Mouse (Mus musculus): Measurements from ENCODE around the gene Tex14. TPM values are rescaled to one million over a fixed set of nuclear protein-coding genes. Genes with fewer than 3 reads are reported as not detected.
"Not testable (repeated sequence)": the region's sequence is repeated elsewhere in the genome, so short reads cannot be mapped to it uniquely, and the experiment has no call there.

Gene Tex14
- polyA plus RNA-seq, 1 experiment: 0.48 TPM

DNA sequence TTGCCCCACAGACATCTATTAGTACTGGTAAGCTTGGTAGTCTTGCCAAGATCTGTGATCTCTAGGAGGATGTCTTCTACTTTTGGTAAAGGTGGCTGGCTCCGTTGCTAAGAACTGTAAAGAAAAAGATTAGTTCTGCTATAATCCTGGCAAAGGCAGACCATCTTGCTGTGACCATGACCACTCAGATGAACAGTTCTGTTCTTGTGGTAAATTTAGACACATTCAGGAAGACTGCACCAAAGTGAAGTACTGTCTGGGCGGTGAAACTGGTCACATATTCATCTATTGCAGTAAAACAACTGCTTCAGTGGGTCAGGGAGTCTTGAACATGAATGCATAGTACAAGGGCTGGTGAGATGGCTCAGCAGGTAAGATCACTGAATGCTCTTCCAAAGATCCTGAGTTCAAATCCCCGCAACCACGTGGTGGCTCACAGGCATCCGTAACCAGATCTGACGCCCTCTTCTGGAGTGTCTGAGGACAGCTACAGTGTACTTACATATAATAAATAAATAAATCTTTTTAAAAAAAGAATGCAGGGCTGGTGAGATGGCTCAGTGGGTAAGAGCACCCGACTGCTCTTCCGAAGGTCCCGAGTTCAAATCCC is 63.9 kb downstream of the Tex14 start:
- H3K4me1 ChIP-seq (ENCODE audit: control insufficient read depth, insufficient read depth, low read length): no peaks in the 10 kb centered on the region
- TF ChIP-seq CTCF (IDR thresholded peaks at IDR 0.05; ENCODE audit: extremely low read depth, insufficient read depth, low read length) (no peak), POLR2A (IDR thresholded peaks at IDR 0.05; ENCODE audit: extremely low read depth, insufficient read depth, low read length) (no peak)
- H3K27ac ChIP-seq (ENCODE audit: insufficient read depth, low read length): no peak overlapping the region
- no peak overlapping the region for H3K4me3 ChIP-seq (ENCODE audit: insufficient read depth, low read length)

DNA sequence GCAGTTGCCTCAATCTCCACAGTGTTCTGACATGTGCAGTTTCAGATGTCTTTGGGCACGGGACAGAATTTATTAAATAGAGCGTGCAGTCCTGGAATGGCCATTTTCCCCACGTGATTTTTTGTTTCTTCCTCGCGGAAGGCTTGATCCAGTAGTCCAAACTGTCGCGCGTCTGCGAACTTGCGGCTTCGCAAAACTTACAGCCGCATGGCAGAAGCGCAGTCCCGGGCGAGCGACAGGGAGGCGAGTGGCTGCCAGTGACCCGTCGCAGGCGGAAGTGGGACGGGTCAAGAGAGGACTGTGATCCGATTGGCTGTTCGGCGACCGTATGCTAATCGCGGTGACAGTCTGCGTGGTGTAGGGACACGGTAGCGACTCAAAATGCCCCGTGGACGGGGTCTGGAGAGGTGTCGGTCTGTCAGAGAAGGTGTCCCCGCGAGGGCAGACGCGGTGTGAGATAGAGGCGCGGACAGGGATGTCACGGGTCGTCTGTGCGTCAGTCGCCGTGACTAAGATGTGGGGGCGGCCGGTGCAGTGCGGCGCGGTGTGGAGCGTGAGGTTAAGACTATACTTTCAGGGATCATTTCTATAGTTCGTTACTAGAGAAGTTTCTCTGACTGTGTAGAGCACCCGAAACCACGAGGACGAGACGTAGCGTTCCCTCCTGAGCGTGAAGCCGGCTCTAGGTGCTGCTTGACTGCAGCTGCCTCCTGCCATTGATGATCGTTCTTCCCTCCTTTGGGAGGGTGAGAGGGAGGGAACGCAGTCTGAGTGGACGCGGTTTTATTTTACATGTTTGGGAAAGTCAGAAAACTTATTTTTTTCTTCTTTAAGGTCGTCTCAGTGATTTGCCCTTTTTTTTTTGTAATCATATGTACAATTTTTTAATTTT is 66.2 kb downstream of the Tex14 start:
- H3K27ac ChIP-seq (ENCODE audit: insufficient read depth, low read length); H3K4me1 ChIP-seq (ENCODE audit: control insufficient read depth, insufficient read depth, low read length): not testable (repeated sequence)
- peak overlapping the region; percentile 14; the same call in 1 of the 2 replicates for H3K4me3 ChIP-seq (ENCODE audit: insufficient read depth, low read length)

DNA sequence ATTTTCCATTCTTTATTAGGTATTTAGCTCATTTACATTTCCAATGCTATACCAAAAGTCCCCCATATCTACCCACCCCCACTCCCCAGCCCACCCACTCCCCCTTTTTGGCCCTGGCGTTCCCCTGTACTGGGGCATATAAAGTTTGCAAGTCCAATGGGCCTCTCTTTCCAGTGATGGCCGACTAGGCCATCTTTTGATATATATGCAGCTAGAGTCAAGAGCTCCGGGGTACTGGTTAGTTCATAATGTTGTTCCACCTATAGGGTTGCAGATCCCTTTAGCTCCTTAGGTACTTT is 66.8 kb downstream of the Tex14 start:
- not testable (repeated sequence) for H3K4me3 ChIP-seq (ENCODE audit: insufficient read depth, low read length); H3K27ac ChIP-seq (ENCODE audit: insufficient read depth, low read length)

DNA sequence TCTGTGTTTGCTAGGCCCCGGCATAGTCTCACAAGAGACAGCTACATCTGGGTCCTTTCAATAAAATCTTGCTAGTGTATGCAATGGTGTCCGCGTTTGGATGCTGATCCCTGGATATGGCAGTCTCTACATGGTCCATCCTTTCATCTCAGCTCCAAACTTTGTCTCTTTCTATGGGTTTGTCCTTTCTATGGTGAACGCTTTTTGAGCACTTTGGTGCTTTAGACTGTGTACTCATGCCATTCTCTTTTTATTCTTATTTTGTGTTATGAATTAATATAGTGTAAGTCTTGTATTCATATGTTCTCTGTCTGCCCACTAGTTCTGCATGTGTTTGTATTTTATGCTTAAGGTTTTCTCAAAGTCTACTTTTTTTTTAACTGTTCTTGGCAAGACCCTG is 67.2 kb downstream of the Tex14 start:
- H3K4me1 ChIP-seq (ENCODE audit: control insufficient read depth, insufficient read depth, low read length); H3K4me3 ChIP-seq (ENCODE audit: insufficient read depth, low read length); H3K27ac ChIP-seq (ENCODE audit: insufficient read depth, low read length): not testable (repeated sequence)

More for the DNA sequence above, 66.8 kb downstream of the Tex14 start:
- not testable (repeated sequence) for H3K4me1 ChIP-seq (ENCODE audit: control insufficient read depth, insufficient read depth, low read length)

DNA sequence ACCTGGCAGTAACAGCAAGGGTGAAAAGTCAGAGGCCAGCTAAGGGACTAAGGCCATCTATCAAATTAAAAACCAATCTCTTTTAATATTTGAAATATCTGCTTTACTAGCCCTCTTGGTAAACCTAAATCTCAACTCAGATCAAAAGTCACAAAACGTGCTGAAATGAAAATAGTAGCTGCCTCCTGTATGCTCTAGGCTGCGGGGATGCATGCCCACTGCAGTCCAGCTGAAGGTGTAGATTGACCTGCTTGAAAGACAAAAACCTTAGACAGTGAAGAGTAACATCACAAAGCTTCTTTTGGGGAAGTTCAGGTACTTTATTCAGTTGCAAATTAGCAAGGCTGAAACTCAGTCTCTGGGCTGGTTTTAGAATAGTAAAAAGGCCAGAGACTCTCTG is 74.3 kb downstream of the Tex14 start:
- not testable (repeated sequence) for H3K27ac ChIP-seq (ENCODE audit: insufficient read depth, low read length); H3K4me1 ChIP-seq (ENCODE audit: control insufficient read depth, insufficient read depth, low read length); H3K4me3 ChIP-seq (ENCODE audit: insufficient read depth, low read length)

DNA sequence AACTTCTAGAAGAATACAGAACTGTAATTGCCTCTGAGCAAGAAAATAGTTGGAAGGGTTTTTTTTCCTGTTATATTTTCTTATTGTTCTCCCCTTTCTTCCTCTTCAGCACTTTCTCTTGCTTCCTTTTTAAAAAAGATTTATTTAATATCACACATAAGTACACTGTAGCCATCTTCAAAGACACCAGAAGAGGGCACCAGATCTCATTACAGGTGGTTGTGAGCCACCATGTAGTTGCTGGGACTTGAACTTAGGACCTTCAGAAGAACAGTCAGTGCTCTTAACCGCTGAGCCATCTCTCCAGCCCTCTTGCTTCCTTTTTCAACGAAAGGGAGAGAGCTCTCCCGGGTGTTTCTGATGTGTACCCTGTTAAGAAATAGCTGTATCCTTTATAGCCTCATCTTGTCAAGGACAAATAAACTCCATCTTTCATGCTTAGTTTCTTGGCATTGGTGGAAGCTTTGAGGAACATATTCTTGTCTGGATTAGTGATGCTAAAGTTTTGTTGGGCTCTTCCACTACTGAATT is 79.0 kb downstream of the Tex14 start:
- Histone ChIP-seq H3K27ac (ENCODE audit: insufficient read depth, low read length) (no peak overlapping the region), H3K4me1 (ENCODE audit: control insufficient read depth, insufficient read depth, low read length) (no peaks in the 10 kb centered on the region), H3K4me3 (ENCODE audit: insufficient read depth, low read length) (no peak overlapping the region)
- TF ChIP-seq POLR2A (IDR thresholded peaks at IDR 0.05; ENCODE audit: extremely low read depth, insufficient read depth, low read length): no peak
- TF ChIP-seq CTCF (IDR thresholded peaks at IDR 0.05; ENCODE audit: extremely low read depth, insufficient read depth, low read length): no peak

GRCm38 (mm10) chr11:87488948-87489347 is 84.1 kb downstream of the Tex14 start:
- Histone ChIP-seq H3K4me1 (ENCODE audit: control insufficient read depth, insufficient read depth, low read length) (no peaks in the 10 kb centered on the region), H3K4me3 (ENCODE audit: insufficient read depth, low read length) (no peak overlapping the region), H3K27ac (ENCODE audit: insufficient read depth, low read length) (no peak overlapping the region)
- TF ChIP-seq POLR2A (IDR thresholded peaks at IDR 0.05; ENCODE audit: extremely low read depth, insufficient read depth, low read length): no peak
- no peak for TF ChIP-seq CTCF (IDR thresholded peaks at IDR 0.05; ENCODE audit: extremely low read depth, insufficient read depth, low read length)

GRCm38 (mm10) chr11:87504690-87505214 is 99.9 kb downstream of the Tex14 start:
- Histone ChIP-seq H3K27ac (ENCODE audit: insufficient read depth, low read length) (no peak overlapping the region), H3K4me1 (ENCODE audit: control insufficient read depth, insufficient read depth, low read length) (no peaks in the 10 kb centered on the region), H3K4me3 (ENCODE audit: insufficient read depth, low read length) (no peak overlapping the region)
- TF ChIP-seq CTCF (IDR thresholded peaks at IDR 0.05; ENCODE audit: extremely low read depth, insufficient read depth, low read length): no peak
- TF ChIP-seq POLR2A (IDR thresholded peaks at IDR 0.05; ENCODE audit: extremely low read depth, insufficient read depth, low read length): no peak

DNA sequence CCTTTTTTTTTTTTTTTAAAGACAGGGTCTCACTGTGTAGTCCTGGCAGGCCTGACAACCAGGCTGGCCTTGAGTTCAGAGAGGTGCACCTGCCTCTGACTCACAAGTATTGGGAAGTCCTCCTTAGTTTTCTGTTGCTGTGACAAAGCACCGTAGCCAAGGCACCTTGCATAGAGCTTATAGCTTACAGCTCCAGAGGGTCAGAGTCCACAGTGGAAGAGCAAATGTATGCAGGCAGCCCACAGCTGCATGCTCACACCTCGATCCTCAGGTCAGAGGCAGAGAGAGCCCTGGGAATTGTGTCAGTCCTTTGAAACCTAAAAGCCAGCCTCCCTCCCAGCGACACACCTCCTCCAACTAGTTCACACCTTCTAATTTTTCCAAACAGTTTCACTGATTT is 101.6 kb downstream of the Tex14 start:
- TF ChIP-seq POLR2A (IDR thresholded peaks at IDR 0.05; ENCODE audit: extremely low read depth, insufficient read depth, low read length): no peak
- no peak for TF ChIP-seq CTCF (IDR thresholded peaks at IDR 0.05; ENCODE audit: extremely low read depth, insufficient read depth, low read length)
- H3K27ac ChIP-seq (ENCODE audit: insufficient read depth, low read length): no peak overlapping the region
- H3K4me3 ChIP-seq (ENCODE audit: insufficient read depth, low read length): no peak overlapping the region
- H3K4me1 ChIP-seq (ENCODE audit: control insufficient read depth, insufficient read depth, low read length): no peaks in the 10 kb centered on the region

DNA sequence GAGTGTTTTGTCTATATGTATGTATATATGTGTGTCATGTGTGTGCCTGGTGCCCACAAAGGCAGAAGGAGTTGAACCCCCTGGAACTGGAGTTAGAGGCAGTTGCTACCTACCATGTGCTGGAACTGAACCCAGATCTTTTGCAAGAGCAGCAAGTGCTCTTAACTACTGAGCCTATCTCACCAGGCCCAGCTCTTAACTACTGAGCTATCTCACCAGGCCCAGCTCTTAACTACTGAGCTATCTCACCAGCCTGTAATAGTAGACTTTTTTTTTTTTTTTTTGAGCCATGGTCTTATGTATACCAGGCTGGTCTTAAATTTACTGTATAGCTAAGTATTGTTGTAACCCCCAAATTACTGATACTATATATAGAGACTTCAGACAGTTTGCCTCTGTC is 102.2 kb downstream of the Tex14 start:
- no peaks in the 10 kb centered on the region for H3K4me1 ChIP-seq (ENCODE audit: control insufficient read depth, insufficient read depth, low read length)
- TF ChIP-seq CTCF (IDR thresholded peaks at IDR 0.05; ENCODE audit: extremely low read depth, insufficient read depth, low read length): no peak
- TF ChIP-seq POLR2A (IDR thresholded peaks at IDR 0.05; ENCODE audit: extremely low read depth, insufficient read depth, low read length): no peak
- no peak overlapping the region for H3K4me3 ChIP-seq (ENCODE audit: insufficient read depth, low read length)
- no peak overlapping the region for H3K27ac ChIP-seq (ENCODE audit: insufficient read depth, low read length)

All from cortical plate, adult 2 months (tissue).